Mouse (Mus musculus) urinary bladder, adult 18-20 months (tissue): ENCODE results near the gene Aars.
A peak's percentile ranks its signal among the peaks of the same experiment; 100 is the strongest.
"Not testable (repeated sequence)": the region's sequence is repeated elsewhere in the genome, so short reads cannot be mapped to it uniquely, and the experiment has no call there.

Source experiments
- DNase-seq, 2 experiments: peaks; one replicate each; pipeline ENCODE4 v3.0.0; 2022; ENCODE audit warnings: low spot score in 2 of 2, mixed read lengths in 2 of 2

Aars gene

DNA sequence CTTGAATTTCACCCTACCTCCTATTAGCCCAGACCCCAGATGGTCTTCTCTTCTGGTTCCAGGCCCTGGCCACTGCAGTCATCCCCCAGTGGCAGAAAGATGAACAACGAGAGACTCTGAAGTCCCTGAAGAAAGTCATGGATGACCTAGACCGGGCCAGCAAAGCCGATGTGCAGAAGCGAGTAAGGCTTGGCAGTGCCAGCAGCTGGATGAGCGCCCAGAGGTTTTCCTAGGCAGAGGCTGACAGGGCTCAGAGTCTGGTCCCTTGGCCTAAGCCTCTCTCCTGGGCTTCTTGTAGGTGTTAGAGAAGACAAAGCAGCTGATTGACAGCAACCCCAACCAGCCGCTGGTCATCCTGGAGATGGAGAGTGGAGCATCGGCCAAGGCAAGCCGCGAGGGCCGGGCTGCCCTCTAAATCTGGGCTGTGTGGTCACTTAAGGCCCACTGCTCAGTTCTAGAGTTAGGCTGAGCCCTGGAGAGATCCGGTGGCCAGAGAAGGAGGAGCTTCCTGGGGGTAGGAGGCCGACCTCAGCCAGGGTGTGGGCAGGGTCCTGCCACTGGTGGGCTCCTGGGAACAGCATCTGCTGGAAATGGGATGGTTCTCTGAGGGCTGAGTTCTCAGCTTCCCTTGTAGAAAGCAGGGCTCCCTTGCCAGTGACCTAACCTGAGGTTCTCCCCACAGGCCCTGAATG is 21.0 kb downstream of the Aars start:
- no peak for DNase-seq

DNA sequence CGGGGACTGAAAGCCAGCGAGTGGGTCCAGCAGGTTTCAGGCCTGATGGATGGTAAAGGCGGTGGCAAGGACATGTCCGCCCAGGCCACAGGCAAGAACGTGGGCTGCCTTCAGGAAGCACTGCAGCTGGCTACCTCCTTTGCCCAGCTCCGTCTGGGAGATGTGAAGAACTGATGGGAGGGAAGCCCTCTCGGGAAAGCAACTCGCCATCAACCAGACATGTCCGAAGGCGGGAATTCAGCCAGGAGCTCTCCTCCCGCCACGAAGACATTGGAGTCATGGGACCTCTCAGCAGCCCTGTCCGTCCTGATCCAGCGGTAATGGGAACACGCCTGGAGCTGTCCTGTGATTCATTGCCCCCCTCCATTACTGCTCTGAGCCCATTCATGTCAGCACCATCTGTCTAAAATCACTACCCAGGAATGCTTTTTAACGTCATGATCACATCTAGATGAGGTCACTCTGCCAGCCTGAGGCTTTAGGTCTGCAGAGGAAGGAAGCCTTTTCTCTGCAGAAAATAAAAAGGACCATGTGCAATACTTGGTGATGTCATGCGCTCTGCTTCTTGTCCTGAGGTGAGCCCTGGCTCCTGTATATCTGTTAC is 22.2 kb downstream of the Aars start:
- DNase-seq, result no peak

- DNase-seq, result no peak
Measured at GRCm38 (mm10) chr8:111055661-111056060, 22.7 kb downstream of the Aars start.

DNA sequence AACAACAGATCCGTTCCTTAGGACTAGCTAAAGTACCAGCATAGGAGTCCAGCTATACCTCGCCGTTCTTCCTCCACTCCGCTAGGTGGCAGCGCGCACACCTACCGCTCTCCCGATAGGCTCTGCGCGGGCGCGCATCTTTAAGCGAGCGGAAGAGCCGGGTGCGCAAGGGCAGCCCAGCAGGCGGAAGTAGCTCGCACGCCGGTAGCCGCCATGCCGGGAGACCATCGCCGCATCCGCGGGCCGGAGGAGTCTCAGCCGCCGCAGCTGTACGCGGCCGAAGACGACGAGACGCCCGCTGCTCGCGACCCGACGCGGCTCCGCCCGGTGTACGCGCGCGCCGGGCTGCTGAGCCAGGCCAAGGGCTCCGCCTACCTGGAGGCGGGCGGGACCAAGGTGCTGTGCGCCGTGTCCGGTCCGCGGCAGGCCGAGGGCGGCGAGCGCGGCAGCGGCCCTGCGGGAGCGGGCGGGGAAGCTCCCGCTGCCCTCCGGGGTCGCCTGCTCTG is 23.3 kb downstream of the Aars start, which contains the start of gene Exosc6:
Exosc6 (plus strand) TSS at position 182 of the 506 bp plus-strand sequence.
- peak; percentile 87 to 91 for DNase-seq

DNA sequence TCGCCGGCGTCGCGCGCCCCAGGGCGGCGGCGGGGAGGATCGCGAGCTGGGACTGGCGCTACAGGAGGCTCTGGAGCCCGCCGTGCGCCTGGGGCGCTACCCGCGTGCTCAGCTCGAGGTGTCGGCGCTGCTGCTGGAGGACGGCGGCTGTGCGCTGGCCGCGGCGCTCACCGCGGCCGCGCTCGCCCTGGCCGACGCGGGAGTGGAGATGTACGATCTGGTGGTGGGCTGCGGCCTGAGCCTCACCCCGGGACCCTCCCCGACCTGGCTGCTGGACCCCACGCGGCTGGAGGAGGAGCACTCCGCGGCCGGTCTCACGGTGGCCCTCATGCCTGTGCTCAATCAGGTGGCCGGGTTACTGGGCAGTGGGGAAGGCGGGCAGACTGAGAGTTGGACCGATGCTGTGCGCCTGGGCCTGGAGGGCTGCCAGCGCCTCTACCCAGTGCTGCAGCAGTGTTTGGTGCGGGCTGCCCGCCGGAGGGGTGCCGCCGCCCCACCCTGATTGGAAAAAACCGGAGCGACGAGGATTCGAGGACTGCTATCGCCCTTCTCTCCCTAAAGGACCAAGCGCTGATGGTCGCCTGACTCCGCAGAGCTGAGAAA is 23.8 kb downstream of the Aars start:
- DNase-seq, result peak in 1 of 2 experiments; percentile 45

- DNase-seq, result no peak
Measured at GRCm38 (mm10) chr8:111058946-111059572, 26.1 kb downstream of the Aars start.

DNA sequence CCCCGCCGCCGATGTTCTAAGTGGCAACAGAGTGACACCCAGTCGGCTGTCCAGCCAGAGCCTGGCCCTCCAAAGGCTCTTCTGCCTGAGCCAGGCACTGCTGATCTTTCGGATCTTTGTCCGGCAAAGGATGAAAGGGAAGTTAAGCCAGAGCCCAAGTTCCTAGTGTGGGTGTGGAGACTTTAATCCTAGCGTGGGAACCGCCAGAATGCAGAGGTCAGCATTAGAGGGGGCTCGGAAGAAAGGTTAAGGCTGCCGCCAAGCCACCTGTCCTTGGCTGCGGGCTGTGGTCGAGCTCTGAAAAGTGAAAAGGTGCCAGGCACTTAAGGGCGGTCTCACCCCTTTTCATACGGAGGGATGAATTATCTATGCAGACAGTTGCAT is 28.7 kb downstream of the Aars start:
- no peak for DNase-seq

DNA sequence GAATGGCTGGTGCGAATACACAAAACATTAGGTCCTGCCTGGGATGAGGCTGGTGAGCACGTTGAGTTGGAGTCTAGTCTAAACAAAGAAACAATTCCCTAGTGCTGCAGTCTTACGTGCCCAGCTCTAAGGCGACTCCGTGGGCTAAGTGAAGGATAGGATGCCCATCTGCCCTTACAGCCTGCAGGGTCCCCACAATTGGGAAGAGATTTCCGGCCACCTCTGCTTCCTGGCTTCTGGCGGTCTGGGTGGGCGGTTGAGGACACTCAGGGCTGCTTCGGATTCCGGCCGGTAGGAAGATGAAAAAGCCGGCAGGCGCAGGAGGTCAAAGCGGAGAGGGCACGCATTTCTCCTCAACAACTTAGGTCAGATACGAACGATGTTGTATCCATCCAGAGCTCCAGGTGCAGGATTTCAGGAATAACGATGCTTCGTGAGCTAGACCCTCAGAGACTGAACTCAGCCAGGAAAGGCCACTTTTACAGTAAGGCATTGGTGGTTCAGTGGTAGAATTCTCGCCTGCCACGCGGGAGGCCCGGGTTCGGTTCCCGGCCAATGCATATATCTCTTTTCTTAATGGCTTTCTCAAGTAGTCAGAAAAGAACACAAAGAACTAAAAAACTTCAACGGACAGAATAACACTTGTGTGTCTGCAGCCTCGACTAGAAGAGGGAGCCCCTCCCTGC is 29.3 kb downstream of the Aars start:
- peak; percentile 55 to 67 for DNase-seq

DNA sequence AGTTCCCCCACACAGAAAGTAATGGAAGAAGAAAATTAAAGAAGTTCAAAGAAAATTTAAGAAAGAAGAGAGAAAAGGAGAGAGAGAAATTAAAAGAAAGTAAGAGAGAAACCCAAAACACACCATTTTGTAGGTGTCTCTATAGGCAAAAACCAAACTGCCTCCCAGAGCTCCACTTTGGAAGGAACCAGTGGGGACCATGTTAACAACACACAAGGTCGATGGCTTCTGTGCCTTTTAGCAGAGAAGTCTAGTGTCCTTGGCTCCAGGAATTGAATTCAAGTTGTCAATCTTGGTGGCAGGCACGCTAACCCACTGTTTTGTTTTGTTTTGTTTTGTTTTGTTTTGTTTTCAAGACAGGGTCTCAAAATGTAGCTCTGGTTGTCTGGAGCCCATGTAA is 29.9 kb downstream of the Aars start:
- DNase-seq, result no peak

GRCm38 (mm10) chr8:111066308-111066707 is 33.4 kb downstream of the Aars start:
- no peak for DNase-seq

GRCm38 (mm10) chr8:111067439-111067838 is 34.5 kb downstream of the Aars start:
- no peak for DNase-seq

- DNase-seq, result not testable (repeated sequence)
Measured at GRCm38 (mm10) chr8:111068660-111069059, 35.7 kb downstream of the Aars start.

DNA sequence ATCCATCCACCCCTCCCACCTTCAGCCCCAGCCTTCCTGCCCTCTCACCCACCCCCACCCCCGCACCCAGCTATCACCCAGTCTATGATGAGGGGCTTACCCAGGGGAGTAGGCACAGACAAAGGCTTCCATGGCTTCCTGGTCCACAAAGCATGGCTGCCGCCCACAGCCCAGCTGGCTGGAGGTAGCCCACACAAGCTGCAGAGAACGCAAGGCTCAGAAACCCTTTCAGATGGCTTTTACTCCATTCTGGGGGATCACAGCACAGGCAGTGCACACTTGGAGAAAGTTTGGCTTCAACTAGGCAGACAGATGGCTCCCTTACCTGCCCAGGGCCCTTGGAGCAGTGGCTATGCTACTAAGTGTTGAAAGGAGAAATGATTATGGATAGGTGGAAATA is 43.0 kb downstream of the Aars start:
- no peak for DNase-seq

- DNase-seq, result no peak
Measured at GRCm38 (mm10) chr8:111079461-111079860, 46.5 kb downstream of the Aars start.

DNA sequence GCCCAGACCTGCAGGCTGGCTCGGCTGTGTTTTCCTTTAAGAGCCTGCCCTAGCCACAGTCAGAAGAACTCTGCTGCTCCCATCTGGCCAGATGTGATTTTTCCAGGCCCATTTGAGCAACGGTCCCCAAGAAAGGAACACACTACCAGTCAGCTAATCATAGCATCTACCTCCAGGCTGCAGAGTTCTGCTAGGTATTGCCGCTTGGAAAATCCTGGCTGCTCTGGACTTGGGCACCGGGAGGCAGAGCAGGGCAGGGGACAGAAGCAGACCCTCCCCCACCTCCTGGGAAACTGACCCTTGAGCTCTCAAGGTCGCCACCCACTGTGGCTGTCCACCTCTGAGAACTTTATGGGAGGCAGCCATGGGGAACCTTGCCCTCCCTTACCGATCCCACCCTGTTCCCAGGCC is 46.9 kb downstream of the Aars start:
- no peak for DNase-seq

DNA sequence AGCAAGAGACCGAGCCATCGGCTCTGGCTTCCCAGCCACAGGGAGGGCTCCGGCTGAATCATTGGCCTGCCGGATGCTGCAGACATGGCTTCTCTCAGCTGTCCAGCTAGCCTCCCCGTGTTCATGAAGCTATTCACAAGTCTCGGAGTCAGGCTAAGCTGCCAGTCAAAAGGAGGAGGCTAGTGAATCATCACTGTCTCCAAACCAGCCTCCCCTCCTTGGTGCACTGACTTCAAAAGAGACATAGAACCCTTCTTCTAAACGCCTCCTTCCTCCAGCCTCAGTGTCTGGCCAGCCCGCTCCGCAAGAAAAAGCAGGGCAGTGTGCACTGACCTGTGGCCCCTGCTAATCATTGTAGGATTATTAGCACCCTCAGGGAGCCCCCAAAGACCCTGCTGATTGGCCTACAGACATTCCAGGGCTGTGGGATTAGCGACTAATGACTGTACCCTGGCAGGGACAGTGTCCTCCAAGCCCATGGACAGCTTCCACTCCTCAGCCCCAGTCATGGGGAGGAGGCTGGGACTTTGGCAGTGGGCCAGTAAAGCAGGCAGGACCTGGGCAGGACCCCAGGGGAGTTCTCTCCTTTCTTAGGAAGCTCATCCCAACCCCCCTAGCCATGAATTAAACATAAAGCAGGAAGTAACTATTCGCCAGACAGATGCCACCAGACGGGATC is 48.8 kb downstream of the Aars start:
- DNase-seq, result no peak

- not testable (repeated sequence) for DNase-seq
Measured at GRCm38 (mm10) chr8:111083936-111084335, 51.0 kb downstream of the Aars start.

- peak; percentile 29 to 61 for DNase-seq
Measured at GRCm38 (mm10) chr8:111090126-111090525, 57.2 kb downstream of the Aars start.

GRCm38 (mm10) chr8:111091706-111092105 is 58.8 kb downstream of the Aars start:
- DNase-seq, result no peak

- DNase-seq, result not testable (repeated sequence)
Measured at GRCm38 (mm10) chr8:111092326-111092725, 59.4 kb downstream of the Aars start, which contains the start of gene Clec18a. Gene Clec18a, minus strand, starts transcription at chr8:111092426.
